Mouse (Mus musculus) heart, embryonic 12.5 days (tissue): ENCODE results near the gene Cstf1. TPM values are rescaled to one million over a fixed set of nuclear protein-coding genes. Genes with fewer than 3 reads are reported as not detected.

Source experiments
- ATAC-seq: fragments of 200-750 bp; cut with Nextera tagmentation; 2 replicates; pipeline ENCODE4 v1.8.0; 2017; ENCODE audit warnings: moderate TSS enrichment, moderate library complexity; ENCODE audit not compliant: insufficient number of reproducible peaks, low FRiP score
- H3K27ac ChIP-seq: fragments of 300-500 bp; sonication (generic); 2 replicates; pipeline ENCODE4 v1.5.1; 2016; ENCODE audit warnings: mild to moderate bottlenecking, moderate library complexity; ENCODE audit not compliant: poor library complexity, severe bottlenecking
- H3K27me3 ChIP-seq: fragments of 300-500 bp; sonication (generic); replicated peaks from 2 replicates; pipeline ENCODE4 v1.6.1; 2016; ENCODE audit warnings: mild to moderate bottlenecking, moderate library complexity
- H3K36me3 ChIP-seq: fragments of 300-500 bp; sonication (generic); 2 replicates; pipeline ENCODE4 v1.6.1; 2016; ENCODE audit warnings: mild to moderate bottlenecking, moderate library complexity
- H3K4me1 ChIP-seq: fragments of 300-500 bp; sonication (generic); replicated peaks from 2 replicates; pipeline ENCODE4 v1.6.1; 2016; ENCODE audit warnings: mild to moderate bottlenecking
- H3K4me2 ChIP-seq: fragments of 300-500 bp; sonication (generic); 2 replicates; pipeline ENCODE4 v1.6.1; 2016; ENCODE audit warnings: mild to moderate bottlenecking, moderate library complexity
- H3K4me3 ChIP-seq: fragments of 300-500 bp; sonication (generic); 2 replicates; pipeline ENCODE4 v1.5.1; 2016; ENCODE audit warnings: mild to moderate bottlenecking
- H3K9ac ChIP-seq: fragments of 300-500 bp; sonication (generic); 2 replicates; pipeline ENCODE4 v1.6.1; 2016; ENCODE audit warnings: mild to moderate bottlenecking, moderate library complexity
- H3K9me3 ChIP-seq: fragments of 300-500 bp; sonication (generic); replicated peaks from 2 replicates; pipeline ENCODE4 v1.6.1; 2016; ENCODE audit warnings: mild to moderate bottlenecking, moderate library complexity
- WGBS: fragments of 180-500 bp; shearing (Covaris S2); methylation state at CpG from one replicate; pipeline ENCODE4 v1.1.7; 2016; 5-methylcytosine and 5-hydroxymethylcytosine counted together
- polyA plus RNA-seq: library from polyadenylated mRNA; unstranded; fragments of >200 nt; fragmentation: Nextera tagmentation; extraction: Ambion mirVana; gene quantifications from 2 replicates; pipeline ENCODE4 v1.2.1, GENCODE M21; 2016

The Cstf1 gene
- polyA plus RNA-seq, 1 experiment from 2014 or later: 34.6 TPM

DNA sequence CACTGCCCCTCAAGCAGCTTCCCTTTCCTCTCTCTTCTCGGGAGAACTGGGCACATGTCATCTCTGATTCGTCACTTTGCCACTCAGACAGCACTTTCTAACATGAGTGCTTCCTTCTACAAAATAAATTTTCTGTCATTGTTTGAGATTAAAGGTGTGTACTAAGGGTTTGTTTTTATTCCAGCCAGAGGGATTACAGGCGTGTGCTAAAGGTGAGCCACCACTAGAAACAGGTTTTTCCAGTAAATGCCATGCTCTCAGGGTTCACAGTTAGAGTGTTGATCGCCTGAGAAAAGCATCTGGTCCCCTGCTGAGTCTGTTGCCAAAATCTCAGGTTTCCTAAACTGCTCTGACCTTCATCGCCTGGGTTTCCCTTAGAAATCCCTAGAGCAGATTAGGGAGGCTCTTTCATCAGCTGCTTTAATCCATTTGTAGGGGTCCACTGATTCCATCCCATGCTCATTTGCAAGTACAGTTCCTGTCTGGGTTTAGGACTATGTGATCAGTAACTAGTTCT lies 6.6 kb downstream of the Cstf1 start:
- Histone ChIP-seq H3K4me3 (no peak overlapping the region), H3K9me3 (no peaks in the 10 kb centered on the region), H3K4me1 (peaks cover 1% of the 10 kb centered on the region; the same call in 1 of the 2 replicates), H3K4me2 (no peak overlapping the region), H3K9ac (no peak overlapping the region), H3K27ac (no peak overlapping the region), H3K27me3 (no peaks in the 10 kb centered on the region), H3K36me3 (peaks cover 94% of the 10 kb centered on the region)
- 78% methylated on average over 5 of the region's 5 CpGs for WGBS
- ATAC-seq: no peak

DNA sequence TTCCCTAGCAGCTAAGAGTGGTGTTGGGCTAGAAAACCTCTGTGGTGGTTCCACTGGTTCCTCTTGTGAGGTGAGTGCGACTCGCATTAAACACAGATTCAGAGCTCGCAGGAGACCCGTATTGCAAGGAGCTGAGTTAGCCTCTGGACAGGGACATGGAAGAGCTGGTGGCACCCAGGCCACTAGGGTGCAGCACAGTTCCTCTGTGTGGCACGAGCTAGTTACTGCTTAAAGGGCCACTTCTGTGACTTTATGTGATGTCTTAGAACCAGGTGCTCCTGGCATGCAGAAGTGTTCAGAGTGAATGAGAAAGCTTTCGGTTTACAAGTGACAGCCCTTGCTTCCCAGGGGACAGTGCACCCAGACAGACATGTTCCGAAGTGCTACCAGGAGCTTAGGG lies 7.9 kb downstream of the Cstf1 start:
- 71% methylated on average over 7 of the region's 7 CpGs for WGBS
- H3K27ac ChIP-seq: no peak overlapping the region
- ATAC-seq: no peak
- H3K4me2 ChIP-seq: no peak overlapping the region
- no peaks in the 10 kb centered on the region for H3K9me3 ChIP-seq
- H3K4me3 ChIP-seq: no peak overlapping the region
- no peak overlapping the region for H3K9ac ChIP-seq
- H3K36me3 ChIP-seq: peaks cover 97% of the 10 kb centered on the region
- H3K4me1 ChIP-seq: no peaks in the 10 kb centered on the region
- H3K27me3 ChIP-seq: no peaks in the 10 kb centered on the region

- Histone ChIP-seq H3K27me3 (no peaks in the 10 kb centered on the region), H3K4me1 (peaks cover 6% of the 10 kb centered on the region; the same call in 1 of the 2 replicates), H3K4me2 (no peak overlapping the region), H3K27ac (no peak overlapping the region), H3K36me3 (peaks cover 79% of the 10 kb centered on the region), H3K9ac (no peak overlapping the region), H3K4me3 (no peak overlapping the region), H3K9me3 (no peaks in the 10 kb centered on the region)
- WGBS: 92% methylated on average over 17 of the region's 17 CpGs
- no peak for ATAC-seq
Observed at GRCm38 (mm10) chr2:172380513-172380912, 10.0 kb downstream of the Cstf1 start.

DNA sequence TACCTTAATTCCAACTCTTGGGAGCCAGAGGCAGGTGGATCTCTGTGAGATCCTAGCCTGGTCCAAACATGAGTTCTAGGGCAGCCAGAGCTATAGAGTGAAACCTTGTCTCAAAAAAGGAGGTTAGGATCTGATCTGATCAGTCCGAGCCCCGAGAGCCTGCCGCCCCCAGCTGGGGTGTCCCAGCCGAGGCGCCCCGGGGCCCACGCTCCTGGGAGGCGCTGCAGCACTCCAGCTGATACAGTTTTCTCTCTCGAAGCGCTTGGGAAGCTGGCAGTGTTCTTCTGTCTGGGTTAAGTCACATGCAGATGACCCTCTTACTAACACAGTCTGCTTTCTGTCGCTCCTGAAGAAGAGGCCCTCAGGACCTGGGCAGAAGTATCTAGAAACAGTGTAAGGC lies 10.9 kb downstream of the Cstf1 start:
- no peaks in the 10 kb centered on the region for H3K27me3 ChIP-seq
- peaks cover 71% of the 10 kb centered on the region for H3K36me3 ChIP-seq
- no peaks in the 10 kb centered on the region for H3K9me3 ChIP-seq
- no peak for ATAC-seq
- peaks cover 6% of the 10 kb centered on the region; the same call in 1 of the 2 replicates for H3K4me1 ChIP-seq
- no peak overlapping the region for H3K4me3 ChIP-seq
- no peak overlapping the region for H3K9ac ChIP-seq
- no peak overlapping the region for H3K4me2 ChIP-seq
- 93% methylated on average over 11 of the region's 11 CpGs for whole genome bisulfite sequencing
- H3K27ac ChIP-seq: no peak overlapping the region

- peaks cover 65% of the 10 kb centered on the region for H3K36me3 ChIP-seq
- H3K9ac ChIP-seq: no peak overlapping the region
- H3K4me1 ChIP-seq: peaks cover 6% of the 10 kb centered on the region; the same call in 1 of the 2 replicates
- no peak for ATAC-seq
- H3K9me3 ChIP-seq: no peaks in the 10 kb centered on the region
- H3K27ac ChIP-seq: no peak overlapping the region
- 86% methylated on average over 12 of the region's 12 CpGs for WGBS
- no peak overlapping the region for H3K4me3 ChIP-seq
- H3K27me3 ChIP-seq: no peaks in the 10 kb centered on the region
- no peak overlapping the region for H3K4me2 ChIP-seq
Observed at GRCm38 (mm10) chr2:172381898-172382297, 11.4 kb downstream of the Cstf1 start.

DNA sequence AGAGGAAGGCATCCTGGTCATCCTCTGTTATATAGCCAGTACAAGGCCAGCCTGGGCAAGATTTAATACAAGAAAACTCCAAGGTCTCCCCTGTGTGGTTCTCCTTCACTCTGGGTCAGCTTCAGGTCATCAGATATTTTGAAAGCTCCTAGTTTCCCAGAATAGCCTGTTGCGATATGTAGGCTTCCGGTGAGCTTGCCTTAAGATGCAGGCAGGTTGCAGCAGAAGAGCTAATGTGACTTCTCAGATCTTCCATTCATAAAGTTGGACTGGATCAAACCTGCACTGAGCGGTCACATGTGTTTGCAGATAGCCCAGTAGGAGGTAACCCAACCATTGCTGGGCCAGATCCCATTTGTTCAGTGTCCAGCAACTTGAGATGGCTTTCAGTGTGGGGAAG lies 14.2 kb downstream of the Cstf1 start:
- H3K4me3 ChIP-seq: no peak overlapping the region
- H3K4me1 ChIP-seq: peaks cover 6% of the 10 kb centered on the region; the same call in 1 of the 2 replicates
- H3K27ac ChIP-seq: no peak overlapping the region
- H3K27me3 ChIP-seq: no peaks in the 10 kb centered on the region
- peaks cover 37% of the 10 kb centered on the region for H3K36me3 ChIP-seq
- no peak overlapping the region for H3K4me2 ChIP-seq
- no peak for ATAC-seq
- H3K9me3 ChIP-seq: no peaks in the 10 kb centered on the region
- WGBS: 68% methylated on average over 3 of the region's 3 CpGs
- H3K9ac ChIP-seq: no peak overlapping the region

GRCm38 (mm10) chr2:172390341-172390740 lies 19.9 kb downstream of the Cstf1 start:
- H3K36me3 ChIP-seq: no peaks in the 10 kb centered on the region
- H3K9me3 ChIP-seq: no peaks in the 10 kb centered on the region
- H3K4me1 ChIP-seq: 0 out of 2 replicates have a peak, but pooled peaks cover 5% of the 10 kb centered on the region
- ATAC-seq: no peak
- H3K27ac ChIP-seq: no peak overlapping the region
- no peak overlapping the region for H3K4me2 ChIP-seq
- H3K9ac ChIP-seq: no peak overlapping the region
- H3K4me3 ChIP-seq: no peak overlapping the region
- 20% methylated on average over 6 of the region's 6 CpGs for WGBS
- H3K27me3 ChIP-seq: 0 out of 2 replicates have a peak, but pooled peaks cover 3% of the 10 kb centered on the region

GRCm38 (mm10) chr2:172392041-172392521 lies 21.6 kb downstream of the Cstf1 start:
- Histone ChIP-seq H3K4me2 (no peak overlapping the region), H3K4me3 (no peak overlapping the region), H3K27me3 (peaks cover 3% of the 10 kb centered on the region; the same call in 1 of the 2 replicates), H3K9ac (no peak overlapping the region), H3K27ac (no peak overlapping the region), H3K36me3 (no peaks in the 10 kb centered on the region), H3K4me1 (0 out of 2 replicates have a peak, but pooled peaks cover 5% of the 10 kb centered on the region), H3K9me3 (no peaks in the 10 kb centered on the region)
- no peak for ATAC-seq
- WGBS: 57% methylated on average over 10 of the region's 10 CpGs

DNA sequence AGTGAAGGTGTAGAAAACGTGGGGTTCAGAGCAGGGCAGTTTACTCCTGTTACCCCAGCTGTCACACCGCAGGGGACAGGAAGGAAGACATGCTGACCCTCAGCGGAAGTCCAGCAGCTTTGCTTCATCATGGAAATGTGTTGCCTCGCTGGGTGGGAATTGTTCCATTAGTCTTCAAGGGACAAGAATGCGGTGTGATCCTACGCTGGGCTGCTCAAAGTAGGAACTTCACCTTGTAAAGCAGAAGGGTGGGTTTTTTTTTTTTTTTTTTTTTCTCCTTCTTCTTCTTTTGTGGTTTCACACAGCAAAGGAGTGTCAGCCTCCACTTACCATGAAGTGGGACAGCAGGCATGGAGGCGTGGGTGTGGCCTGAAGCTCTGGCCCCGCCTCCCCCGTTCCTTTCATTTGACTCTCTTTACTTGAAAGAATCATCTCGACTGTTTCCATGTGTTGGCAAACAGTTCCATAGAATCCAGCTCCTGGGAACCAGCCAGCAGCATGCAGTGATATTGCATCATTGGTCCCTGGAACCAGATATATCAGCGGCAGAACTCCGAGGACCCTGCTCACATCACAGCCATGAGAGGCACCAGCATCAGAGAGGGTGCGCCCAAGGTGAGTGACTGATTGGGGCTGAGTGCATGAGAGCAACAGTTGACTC lies 23.0 kb downstream of the Cstf1 start, which contains the start of gene Cass4:
Gene Cass4 (plus strand): TSS at position 404 of the 661 bp plus-strand sequence.
- Histone ChIP-seq H3K27me3 (peaks cover 3% of the 10 kb centered on the region), H3K27ac (no peak within 1 kb of the TSS), H3K9ac (no peak within 1 kb of the TSS), H3K4me3 (no peak within 1 kb of the TSS), H3K4me1 (0 out of 2 replicates have a peak, but pooled peaks cover 5% of the 10 kb centered on the region), H3K36me3 (no peaks in the 10 kb centered on the region), H3K9me3 (no peaks in the 10 kb centered on the region), H3K4me2 (peak within 1 kb of the TSS; percentile 42)
- 19% methylated on average over 13 of the region's 13 CpGs for WGBS
- no peak; the same call in 1 of the 2 replicates for ATAC-seq

- Histone ChIP-seq H3K4me3 (no peak overlapping the region), H3K9me3 (no peaks in the 10 kb centered on the region), H3K4me1 (0 out of 2 replicates have a peak, but pooled peaks cover 5% of the 10 kb centered on the region), H3K9ac (no peak overlapping the region), H3K27me3 (peaks cover 3% of the 10 kb centered on the region), H3K27ac (no peak overlapping the region), H3K36me3 (no peaks in the 10 kb centered on the region), H3K4me2 (no peak overlapping the region)
- ATAC-seq: no peak
- 53% methylated on average over 2 of the region's 2 CpGs for WGBS
Observed at GRCm38 (mm10) chr2:172394052-172394392, 23.5 kb downstream of the Cstf1 start.

DNA sequence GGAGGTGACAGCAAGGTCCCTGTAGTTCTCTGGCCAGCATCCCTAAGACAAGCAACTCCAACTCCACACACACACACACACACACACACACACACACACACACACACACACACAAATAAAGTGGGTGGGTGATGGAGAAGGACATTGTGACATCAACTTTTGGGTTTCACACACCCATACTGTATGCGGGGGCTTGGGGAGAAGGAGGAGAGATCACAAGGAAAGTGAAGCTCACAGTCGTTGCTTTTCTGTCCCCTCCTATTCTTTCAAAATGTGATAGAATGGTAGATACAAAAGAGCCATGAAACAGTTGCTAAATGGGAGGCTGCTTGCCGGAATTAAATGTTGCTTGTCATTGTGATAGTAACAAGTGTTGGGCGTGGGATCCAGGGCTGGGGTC lies 24.2 kb downstream of the Cstf1 start:
- Histone ChIP-seq H3K4me2 (no peak overlapping the region), H3K36me3 (no peaks in the 10 kb centered on the region), H3K4me1 (0 out of 2 replicates have a peak, but pooled peaks cover 7% of the 10 kb centered on the region), H3K9me3 (no peaks in the 10 kb centered on the region), H3K27me3 (peaks cover 3% of the 10 kb centered on the region), H3K27ac (no peak overlapping the region), H3K9ac (no peak overlapping the region), H3K4me3 (no peak overlapping the region)
- no peak for ATAC-seq
- 75% methylated on average over 4 of the region's 4 CpGs for WGBS
